Mouse (Mus musculus) kidney, adult 2 months (tissue): ENCODE measurements at regions not wholly inside any gene's neighbourhood (a gene's known extent, or its start where the extent isn't known, plus 50 kb on each side); places are given as distances from the start of the nearest gene placed in this dataset.

Experiments used
- DNase-seq: peaks from one replicate; pipeline ENCODE4 v3.0.0; 2021
- H3K27ac ChIP-seq: fragments of 200-500 bp; 2 replicates; pipeline ENCODE4 v1.5.1; 2012; ENCODE audit warnings: low read depth, low read length, control low read depth, inconsistent platforms; ENCODE audit not compliant: insufficient read depth
- H3K27me3 ChIP-seq: fragments of 200-500 bp; replicated peaks from 2 replicates; pipeline ENCODE4 v1.6.1; 2012; ENCODE audit warnings: mild to moderate bottlenecking, moderate library complexity, low read length, inconsistent platforms; ENCODE audit not compliant: control insufficient read depth, insufficient read depth
- H3K36me3 ChIP-seq: fragments of 200-500 bp; 2 replicates; pipeline ENCODE4 v1.6.1; 2012; ENCODE audit warnings: mild to moderate bottlenecking, moderate library complexity, low read length, inconsistent platforms; ENCODE audit not compliant: control insufficient read depth, insufficient read depth
- H3K4me1 ChIP-seq: fragments of 200-500 bp; 2 replicates; pipeline ENCODE4 v1.6.1; 2011; ENCODE audit warnings: low read length; ENCODE audit not compliant: control insufficient read depth, insufficient read depth
- H3K4me3 ChIP-seq: fragments of 200-500 bp; 2 replicates; pipeline ENCODE4 v1.5.1; 2011; ENCODE audit warnings: mild to moderate bottlenecking, low read depth, low read length, control low read depth; ENCODE audit not compliant: insufficient read depth
- CTCF ChIP-seq: fragments of 200-500 bp; conservative IDR thresholded peaks from 2 replicates; pipeline ENCODE4 v1.5.1; 2011; ENCODE audit warnings: low read depth, mild to moderate bottlenecking, control low read depth, low read length, moderate library complexity, mixed read lengths; ENCODE audit not compliant: insufficient read depth, insufficient read length
- POLR2A ChIP-seq: fragments of 200-500 bp; IDR thresholded peaks from one replicate; pipeline ENCODE4 v1.6.1; 2011; ENCODE audit warnings: low read depth, low read length, control low read depth
- WGBS: fragments of 180-500 bp; shearing (Covaris S2); methylation state at CpG from one replicate; pipeline ENCODE4 v1.1.7; 2018; 5-methylcytosine and 5-hydroxymethylcytosine counted together

DNA sequence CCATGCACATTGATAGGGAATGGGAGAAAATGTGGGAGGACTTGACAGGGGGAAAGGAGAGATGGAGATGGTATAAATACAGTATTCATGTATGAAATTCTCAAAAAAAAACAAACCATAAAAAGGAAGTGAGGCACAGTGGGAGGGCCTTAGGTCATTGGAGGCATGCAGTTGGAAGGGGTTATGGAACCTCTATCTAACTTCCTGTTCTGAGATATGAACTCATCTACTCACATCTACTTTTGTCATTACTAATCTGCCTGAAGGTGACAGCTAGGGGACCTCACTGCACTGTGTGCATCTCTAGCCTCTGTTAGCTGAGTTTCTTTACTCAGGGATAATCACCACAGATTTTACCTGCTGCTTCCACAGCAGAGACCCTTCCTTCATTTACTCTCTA is 366.3 kb upstream of the Prickle1 start:
- H3K36me3 ChIP-seq, result no peaks in the 10 kb centered on the region

GRCm38 (mm10) chr15:93959931-93960330 is 364.2 kb upstream of the Prickle1 start:
- Histone ChIP-seq H3K4me1 (no peaks in the 10 kb centered on the region), H3K27me3 (no peaks in the 10 kb centered on the region), H3K36me3 (no peaks in the 10 kb centered on the region), H3K27ac (no peak overlapping the region), H3K4me3 (no peak overlapping the region)
- DNase-seq, result no peak
- 40% methylated on average over 8 of the region's 8 CpGs for WGBS
- no peak for TF ChIP-seq POLR2A
- TF ChIP-seq CTCF, result no peak

More for the DNA sequence above, 366.3 kb upstream of the Prickle1 start:
- no peak overlapping the region for H3K27ac ChIP-seq
- no peaks in the 10 kb centered on the region for H3K27me3 ChIP-seq
- no peaks in the 10 kb centered on the region for H3K4me1 ChIP-seq
- H3K4me3 ChIP-seq, result no peak overlapping the region
- DNase-seq, result no peak
- TF ChIP-seq POLR2A, result no peak
- TF ChIP-seq CTCF, result no peak

GRCm38 (mm10) chr15:93958086-93958485 is 362.4 kb upstream of the Prickle1 start:
- TF ChIP-seq POLR2A (no peak), CTCF (no peak)
- H3K4me3 ChIP-seq, result no peak overlapping the region
- 74% methylated on average over 1 of the region's 1 CpGs for WGBS
- H3K27me3 ChIP-seq, result no peaks in the 10 kb centered on the region
- no peaks in the 10 kb centered on the region for H3K36me3 ChIP-seq
- no peak overlapping the region for H3K27ac ChIP-seq
- no peaks in the 10 kb centered on the region for H3K4me1 ChIP-seq
- no peak for DNase-seq

DNA sequence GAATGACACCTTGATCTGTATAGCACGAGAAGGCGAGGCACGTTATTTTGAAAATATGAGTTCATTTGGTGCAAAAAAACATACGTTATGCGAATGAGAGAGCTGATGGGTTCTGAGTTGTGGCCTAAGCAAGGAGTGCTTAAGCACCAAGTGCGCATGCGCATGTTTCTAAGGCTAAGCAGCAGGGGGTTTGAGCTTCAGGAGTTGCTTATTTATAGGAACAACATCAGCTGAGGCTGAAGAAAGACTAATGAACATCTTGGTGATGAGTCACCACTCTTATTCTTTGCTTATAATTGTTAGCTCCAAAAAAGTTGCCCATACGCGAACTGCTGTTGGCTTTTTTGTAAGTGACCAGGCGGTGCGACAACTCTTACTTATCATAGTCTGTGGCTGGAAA is 361.1 kb upstream of the Prickle1 start:
- Histone ChIP-seq H3K36me3 (no peaks in the 10 kb centered on the region), H3K27ac (no peak overlapping the region), H3K4me1 (no peaks in the 10 kb centered on the region), H3K4me3 (no peak overlapping the region), H3K27me3 (no peaks in the 10 kb centered on the region)
- TF ChIP-seq CTCF (no peak), POLR2A (no peak)
- no peak for DNase-seq
- 97% methylated on average over 11 of the region's 11 CpGs for WGBS

DNA sequence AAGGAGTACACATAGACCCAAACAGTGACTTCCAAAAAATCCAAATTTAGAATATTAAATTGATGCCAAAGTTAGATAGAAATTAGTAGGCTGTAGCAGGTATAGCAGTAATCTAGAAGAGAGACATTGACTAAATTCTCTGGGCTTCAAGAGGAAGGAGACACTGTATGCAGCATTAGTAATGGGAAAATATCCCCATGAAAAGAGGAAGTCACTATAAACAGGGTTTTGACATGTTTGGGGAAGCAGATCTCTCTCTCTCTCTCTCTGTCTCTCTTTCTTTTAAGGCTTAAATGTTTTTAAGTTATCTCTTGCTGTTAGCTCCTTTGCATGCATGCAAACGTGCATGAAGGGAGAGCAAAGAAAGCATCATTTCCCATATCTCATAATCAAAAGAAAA is 357.9 kb upstream of the Prickle1 start:
- WGBS, result 87% methylated on average over 1 of the region's 1 CpGs
- Histone ChIP-seq H3K4me1 (no peaks in the 10 kb centered on the region), H3K36me3 (no peaks in the 10 kb centered on the region), H3K27ac (no peak overlapping the region), H3K27me3 (no peaks in the 10 kb centered on the region), H3K4me3 (no peak overlapping the region)
- TF ChIP-seq CTCF, result no peak
- no peak for TF ChIP-seq POLR2A
- DNase-seq, result no peak

GRCm38 (mm10) chr15:93950441-93950840 is 354.8 kb upstream of the Prickle1 start:
- 96% methylated on average over 1 of the region's 1 CpGs for WGBS

GRCm38 (mm10) chr15:93948902-93949301 is 353.2 kb upstream of the Prickle1 start:
- no peaks in the 10 kb centered on the region for H3K27me3 ChIP-seq
- no peak overlapping the region for H3K4me3 ChIP-seq
- WGBS, result 85% methylated on average over 4 of the region's 4 CpGs

More at GRCm38 (mm10) chr15:93950441-93950840, 354.8 kb upstream of the Prickle1 start:
- Histone ChIP-seq H3K27ac (no peak overlapping the region), H3K27me3 (no peaks in the 10 kb centered on the region), H3K4me3 (no peak overlapping the region), H3K36me3 (no peaks in the 10 kb centered on the region), H3K4me1 (no peaks in the 10 kb centered on the region)
- DNase-seq, result no peak
- TF ChIP-seq CTCF (no peak), POLR2A (no peak)

GRCm38 (mm10) chr15:93943545-93943944 is 347.9 kb upstream of the Prickle1 start:
- Histone ChIP-seq H3K36me3 (no peaks in the 10 kb centered on the region), H3K27ac (no peak overlapping the region), H3K4me1 (no peaks in the 10 kb centered on the region), H3K27me3 (no peaks in the 10 kb centered on the region), H3K4me3 (no peak overlapping the region)
- no peak for DNase-seq
- TF ChIP-seq POLR2A, result no peak
- no peak for TF ChIP-seq CTCF
- WGBS, result 66% methylated on average over 12 of the region's 12 CpGs

More at GRCm38 (mm10) chr15:93948902-93949301, 353.2 kb upstream of the Prickle1 start:
- TF ChIP-seq CTCF, result no peak
- Histone ChIP-seq H3K27ac (no peak overlapping the region), H3K4me1 (no peaks in the 10 kb centered on the region), H3K36me3 (no peaks in the 10 kb centered on the region)
- no peak for DNase-seq
